Mouse (Mus musculus) urinary bladder, adult 2 months (tissue): Measurements from ENCODE around the gene Flnc. TPM values are rescaled to one million over a fixed set of nuclear protein-coding genes. Genes with fewer than 3 reads are reported as not detected.

Experiments
- DNase-seq: peaks from one replicate; pipeline ENCODE4 v3.0.0; 2022; ENCODE audit warnings: low spot score
- polyA plus RNA-seq: library from polyadenylated mRNA; depleted of rRNA; stranded (reverse); fragments of >200 nt; gene quantifications from 2 replicates; pipeline ENCODE4 v1.2.3, GENCODE M21; 2012

The Flnc gene
- polyA plus RNA-seq, 1 experiment, result 40.8 TPM

DNA sequence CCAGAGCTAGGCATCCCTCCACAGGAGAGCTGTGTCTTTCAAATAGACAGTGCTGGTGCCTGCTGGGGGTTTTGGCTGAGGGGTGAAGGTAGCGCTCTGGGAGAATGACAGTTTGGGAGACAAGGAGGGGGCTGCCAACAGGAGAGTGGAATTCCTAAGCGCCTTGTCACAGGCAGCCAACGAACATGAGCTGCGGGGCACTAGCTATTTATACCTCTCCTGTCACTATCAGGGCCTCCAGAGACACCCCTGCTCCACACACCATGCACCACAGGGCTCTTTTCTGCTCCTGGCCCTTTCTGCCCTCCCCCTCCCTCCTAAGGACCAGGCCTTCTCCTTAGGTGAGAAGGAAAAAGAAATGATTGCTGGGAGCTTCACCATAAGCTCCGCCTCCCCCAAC, 1.6 kb upstream of the Flnc start:
- DNase-seq, result no peak

DNA sequence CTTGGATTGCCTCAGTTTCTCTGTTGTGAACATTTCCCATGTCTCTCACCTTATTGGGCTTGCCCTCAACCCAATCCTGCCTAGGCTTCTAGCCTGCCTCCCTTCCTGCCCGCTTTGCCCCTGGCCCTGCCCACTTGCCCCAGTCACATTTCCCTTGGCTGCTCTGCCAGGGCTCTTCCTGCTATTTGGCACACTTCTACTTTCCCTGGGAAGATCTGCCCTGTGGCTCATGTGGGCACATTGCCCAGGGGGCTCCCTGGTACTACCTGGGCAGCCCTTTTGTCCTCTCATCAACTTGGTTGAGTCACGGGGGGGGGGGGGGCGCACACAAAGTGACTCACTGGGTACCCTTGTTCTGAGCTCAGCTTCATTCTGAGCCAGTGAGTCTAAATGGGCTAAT, 900 bp upstream of the Flnc start:
- DNase-seq, result no peak

DNA sequence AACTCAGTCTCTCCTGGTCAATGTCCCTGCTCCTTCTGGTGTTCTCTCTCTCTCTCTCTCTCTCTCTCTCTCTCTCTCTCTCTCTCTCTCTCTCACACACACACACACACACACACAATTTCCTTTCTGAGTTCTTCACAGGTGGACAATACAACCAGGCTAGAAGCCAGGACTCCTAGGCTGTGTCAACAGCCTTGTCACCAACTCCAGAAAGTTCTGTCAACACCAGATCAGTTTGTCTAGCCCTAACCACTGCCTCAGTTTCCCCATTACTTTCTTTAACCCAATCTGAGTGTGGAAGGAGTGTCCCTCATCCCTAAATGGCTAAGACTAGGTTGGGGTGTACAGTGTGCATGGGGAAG, 399 bp upstream of the Flnc start:
- DNase-seq, result no peak

DNA sequence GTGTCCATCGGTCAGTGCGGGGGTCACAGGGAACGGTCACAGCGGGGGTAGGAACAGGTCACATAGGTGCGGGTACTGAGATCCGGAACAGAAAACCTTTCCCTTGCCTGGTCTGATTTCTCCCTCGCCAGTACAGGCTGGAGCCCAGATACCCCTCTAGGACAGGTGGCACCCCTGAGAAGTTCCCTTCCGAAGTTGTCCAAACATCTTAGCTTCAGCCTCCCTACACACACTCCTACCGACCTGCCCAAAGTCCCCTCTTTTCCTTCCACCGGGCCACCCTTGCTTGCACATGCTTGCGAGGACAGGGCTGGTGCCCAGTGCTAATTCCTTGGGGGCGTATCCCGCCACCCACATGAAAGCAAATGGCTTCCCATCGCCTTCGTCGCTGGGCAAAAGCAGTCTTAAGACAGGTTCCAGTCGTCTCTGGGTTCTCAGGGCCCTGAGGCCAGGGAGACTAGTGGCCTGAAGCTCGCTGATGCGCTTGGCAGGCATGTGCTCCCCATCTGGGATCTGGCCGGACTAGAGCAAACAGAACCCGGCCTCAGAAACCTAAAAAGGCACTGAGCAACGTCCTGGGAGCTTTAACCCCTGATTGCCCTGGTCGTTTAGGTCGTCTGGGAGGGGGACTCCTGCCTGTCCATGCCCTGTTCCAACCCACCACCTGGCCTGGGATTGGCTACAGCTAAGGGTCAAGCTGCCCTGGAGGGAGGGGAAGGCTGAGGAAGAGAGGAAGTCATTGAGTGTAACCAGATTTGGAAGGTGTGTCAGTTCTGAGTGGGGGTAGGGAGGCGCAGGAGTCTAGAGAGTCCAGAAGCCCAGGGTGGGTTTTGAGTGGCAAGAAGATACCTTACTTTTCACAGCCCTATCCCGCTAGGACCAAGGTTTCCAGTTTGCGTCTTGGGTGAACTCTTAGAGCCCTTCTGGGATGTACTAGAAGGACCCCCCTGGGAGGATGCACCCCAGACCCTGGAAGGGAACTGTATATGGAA, 1.0 kb downstream of the Flnc start:
- peak; percentile 27 for DNase-seq

DNA sequence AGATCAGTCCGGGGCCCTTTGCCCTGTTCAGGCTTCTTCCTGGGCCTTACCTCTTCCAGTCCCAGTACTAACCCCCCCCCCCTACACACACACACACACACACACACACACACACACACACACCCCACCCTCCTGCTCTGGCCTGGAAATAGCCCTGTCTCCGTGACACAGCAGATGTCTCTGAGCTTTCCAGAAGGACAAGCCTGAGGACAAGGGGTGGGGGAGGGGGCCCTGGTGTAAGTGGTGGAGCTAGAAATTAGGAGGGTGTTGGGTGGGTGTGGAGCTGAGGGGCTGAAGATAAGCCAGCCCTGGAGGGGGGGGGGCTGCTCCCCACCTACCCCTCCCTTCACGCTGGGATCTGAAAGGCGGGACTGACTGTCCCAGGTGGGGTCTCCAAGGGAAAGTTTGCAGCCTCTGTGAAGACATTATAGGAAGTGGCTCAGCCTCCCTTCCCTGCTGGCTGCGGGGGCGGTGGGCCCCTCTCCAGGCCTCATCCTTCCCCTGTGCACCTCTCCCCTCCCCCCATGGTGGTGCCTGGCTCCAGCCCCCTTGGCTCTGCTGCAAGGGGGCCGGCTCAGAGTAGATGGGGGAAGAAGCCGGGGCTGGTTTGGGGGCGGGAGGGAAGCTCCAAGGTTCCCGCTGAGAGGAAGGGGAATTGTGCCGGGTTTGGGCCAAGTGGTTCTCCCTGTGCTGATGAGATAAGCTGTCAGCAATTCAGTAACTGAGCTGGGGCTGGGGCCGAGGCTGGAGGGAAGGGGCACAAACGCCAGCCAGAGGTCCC, 2.0 kb downstream of the Flnc start:
- DNase-seq, result peak; percentile 26

DNA sequence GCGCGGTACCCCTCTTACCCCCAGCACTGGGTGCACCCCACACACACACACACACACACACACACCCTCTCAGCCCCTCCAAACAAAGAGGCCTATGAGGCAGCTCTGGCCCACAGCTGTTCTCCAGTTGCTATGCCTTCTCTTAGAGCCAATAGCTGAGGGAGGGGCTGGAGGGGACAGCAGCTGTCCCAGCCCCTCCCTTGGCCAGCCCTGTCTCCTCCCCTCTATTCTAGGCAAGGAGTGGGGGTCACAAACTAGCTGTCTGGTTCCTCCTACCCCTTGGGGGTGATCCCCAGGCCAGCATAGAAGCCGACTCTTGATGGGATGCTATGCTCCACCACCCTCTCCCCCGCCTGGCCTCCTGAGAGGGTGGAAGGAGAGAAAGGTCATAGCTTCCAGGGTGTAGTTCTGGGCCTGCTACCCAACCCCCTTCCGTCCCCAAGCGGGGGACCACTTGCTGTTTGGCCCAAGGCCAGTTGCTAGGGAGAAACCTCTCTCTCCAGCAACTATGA, 2.9 kb downstream of the Flnc start:
- DNase-seq, result no peak

DNA sequence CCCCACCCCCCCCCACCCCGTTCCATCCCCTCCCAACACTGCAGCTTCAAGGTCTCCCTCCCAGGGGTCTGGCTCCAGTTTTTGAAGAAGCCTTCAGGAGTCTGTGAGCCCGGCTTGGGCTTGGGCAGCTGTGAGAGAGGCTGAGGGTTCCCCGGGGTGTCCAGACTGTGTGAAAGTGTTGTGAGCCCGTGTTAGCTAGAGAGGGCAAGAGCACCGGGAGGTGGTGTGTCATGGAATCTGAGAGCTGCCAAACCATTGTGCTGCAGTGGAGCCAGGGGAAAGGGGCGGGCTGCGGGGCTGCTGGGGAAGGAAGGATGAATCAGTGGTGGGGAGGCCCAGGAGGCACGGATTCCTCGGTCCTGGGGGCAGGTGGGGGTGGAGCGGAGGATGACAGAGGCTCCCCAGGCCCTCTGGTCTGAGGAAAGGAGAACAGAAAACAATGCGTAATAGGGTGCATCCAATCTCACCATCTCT, 3.4 kb downstream of the Flnc start:
- DNase-seq, result no peak

DNA sequence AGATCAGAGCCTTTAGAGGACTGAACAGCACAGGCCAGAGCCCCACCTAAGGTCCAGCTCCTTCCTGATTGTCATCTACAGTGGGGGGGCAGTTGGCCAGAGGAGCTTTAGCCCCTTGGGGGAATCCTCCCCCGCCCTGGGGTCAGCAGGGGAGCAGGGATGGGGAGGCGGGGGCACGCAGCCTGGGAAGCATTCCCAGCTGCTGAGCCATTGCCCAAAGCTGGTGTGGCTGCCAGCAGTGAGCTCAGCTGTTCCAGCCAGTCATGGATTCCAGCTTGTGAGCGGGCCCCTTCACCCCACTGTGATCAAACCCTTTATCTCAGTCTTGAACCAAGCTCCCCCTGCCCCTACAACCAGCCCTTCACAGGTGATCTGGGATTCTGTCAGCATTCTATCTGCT, 6.2 kb downstream of the Flnc start:
- DNase-seq, result peak; percentile 25

DNA sequence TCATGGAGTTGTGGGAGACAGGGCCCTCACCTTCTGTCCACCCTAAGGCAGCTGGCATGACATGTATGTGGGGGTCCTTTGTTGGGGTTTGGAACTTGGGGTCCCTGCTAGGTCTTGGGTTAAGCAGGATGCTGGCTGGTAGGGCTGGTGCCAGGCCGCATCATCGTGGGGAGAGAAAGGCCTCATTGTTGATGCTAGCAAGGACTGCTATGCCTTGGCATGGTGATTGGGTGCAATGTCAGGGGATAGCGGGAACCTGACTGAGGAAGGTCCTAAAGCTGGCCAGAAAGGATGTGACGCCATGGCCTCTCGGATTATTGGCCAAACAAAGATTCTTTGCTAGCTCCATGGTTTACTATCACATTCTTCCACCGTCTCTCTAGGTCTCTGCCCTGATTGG, 6.7 kb downstream of the Flnc start:
- DNase-seq, result no peak

DNA sequence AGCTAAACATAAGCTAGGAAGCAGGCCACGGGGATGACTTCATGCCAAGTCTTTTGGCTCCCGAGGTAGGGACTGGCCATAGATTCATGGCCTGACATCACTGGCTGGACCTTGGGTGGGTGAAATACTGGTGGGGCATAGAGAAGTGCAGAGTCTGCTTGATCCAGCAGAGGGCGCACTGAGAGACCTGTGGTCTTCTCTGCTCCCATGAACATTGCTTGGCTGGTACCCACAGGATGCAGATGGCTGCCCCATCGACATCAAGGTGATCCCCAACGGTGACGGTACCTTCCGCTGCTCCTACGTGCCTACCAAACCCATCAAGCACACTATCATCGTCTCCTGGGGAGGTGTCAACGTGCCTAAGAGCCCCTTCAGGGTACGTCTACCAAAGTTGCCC, 11.7 kb downstream of the Flnc start:
- no peak for DNase-seq

DNA sequence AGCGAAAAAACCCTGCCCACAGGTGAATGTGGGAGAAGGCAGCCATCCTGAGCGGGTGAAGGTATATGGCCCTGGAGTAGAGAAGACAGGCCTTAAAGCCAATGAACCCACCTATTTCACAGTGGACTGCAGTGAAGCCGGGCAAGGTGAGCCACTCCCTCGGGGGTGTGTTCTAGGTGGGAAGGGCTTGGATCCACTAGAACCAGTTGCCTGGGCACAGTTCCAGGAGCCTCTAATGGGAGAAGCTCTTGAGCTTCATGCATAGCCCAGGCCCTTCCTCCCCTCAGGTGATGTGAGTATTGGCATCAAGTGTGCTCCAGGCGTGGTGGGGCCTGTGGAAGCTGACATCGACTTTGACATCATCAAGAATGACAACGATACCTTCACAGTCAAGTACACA, 12.3 kb downstream of the Flnc start:
- DNase-seq, result no peak

DNA sequence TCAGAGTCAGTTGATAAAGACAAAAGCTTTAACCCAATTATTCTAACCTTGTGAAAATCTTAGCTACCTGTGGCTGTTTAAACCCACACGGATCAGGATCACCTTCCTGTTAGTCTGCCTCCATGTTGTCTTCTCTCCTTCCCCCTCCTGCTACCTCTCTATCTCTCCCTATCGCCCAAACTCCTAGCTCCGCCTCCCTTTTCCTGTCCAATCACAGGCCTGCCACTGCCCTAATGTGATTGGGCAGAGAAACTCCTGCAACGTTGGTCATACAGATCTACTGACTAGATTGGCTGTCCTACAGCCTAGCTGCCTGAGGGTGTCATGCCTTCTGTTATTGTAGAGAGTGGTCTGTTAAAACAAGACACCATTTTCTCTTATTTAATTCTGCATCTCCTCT, 16.8 kb downstream of the Flnc start:
- DNase-seq, result no peak

DNA sequence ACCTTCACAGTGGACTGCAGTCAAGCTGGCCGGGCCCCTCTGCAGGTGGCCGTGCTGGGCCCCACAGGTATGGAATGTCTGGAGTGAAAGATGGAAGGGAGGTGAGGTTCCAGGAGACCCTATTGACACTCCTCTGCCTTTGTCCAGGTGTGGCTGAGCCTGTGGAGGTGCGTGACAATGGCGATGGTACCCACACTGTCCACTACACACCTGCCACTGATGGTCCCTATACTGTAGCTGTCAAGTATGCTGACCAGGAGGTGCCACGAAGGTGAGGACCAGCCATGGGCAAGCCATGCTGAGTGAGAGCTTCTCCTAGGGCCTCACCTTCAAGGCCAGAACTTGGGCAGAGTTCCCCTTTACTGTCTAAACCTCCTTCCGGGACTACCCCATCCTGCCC, 17.6 kb downstream of the Flnc start:
- no peak for DNase-seq

DNA sequence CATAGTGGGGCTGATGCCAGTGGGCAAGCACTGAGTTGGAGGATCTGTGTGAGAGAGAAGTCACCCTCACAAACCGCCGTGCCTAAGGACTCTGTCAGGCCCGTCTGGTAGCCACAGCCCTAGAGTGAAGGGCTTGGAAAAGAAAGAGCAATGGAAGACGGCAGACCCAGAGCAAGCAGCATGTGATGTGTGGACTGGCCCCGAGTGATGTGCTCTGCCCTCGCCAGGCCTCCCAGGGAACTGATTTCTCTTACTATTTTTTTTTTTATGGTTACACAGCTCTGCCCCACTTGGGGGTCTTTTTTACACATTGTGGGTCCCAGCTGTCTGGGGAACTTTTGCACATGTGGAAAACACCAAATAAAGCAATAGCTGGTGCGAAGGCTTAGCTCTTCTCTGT, 28.4 kb downstream of the Flnc start:
- no peak for DNase-seq

DNA sequence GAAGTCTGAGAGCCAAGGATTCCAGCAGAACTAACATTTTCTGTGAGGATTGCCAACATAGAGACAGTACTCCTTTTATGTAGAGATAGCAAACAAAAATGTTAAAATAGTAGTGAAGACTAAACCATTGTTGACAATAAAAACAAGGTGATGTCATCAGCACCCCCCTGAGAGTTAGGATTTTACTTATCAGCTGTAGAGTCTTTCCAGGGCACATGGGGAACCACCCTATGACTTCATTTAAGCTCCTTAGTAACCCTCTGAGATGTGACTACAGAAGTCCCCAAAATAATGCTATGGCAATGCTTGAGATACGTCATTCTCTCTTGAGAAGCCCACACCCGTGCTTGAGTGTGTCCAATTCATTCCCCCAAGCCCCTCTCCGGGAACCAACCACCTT, 30.3 kb downstream of the Flnc start:
- DNase-seq, result no peak

DNA sequence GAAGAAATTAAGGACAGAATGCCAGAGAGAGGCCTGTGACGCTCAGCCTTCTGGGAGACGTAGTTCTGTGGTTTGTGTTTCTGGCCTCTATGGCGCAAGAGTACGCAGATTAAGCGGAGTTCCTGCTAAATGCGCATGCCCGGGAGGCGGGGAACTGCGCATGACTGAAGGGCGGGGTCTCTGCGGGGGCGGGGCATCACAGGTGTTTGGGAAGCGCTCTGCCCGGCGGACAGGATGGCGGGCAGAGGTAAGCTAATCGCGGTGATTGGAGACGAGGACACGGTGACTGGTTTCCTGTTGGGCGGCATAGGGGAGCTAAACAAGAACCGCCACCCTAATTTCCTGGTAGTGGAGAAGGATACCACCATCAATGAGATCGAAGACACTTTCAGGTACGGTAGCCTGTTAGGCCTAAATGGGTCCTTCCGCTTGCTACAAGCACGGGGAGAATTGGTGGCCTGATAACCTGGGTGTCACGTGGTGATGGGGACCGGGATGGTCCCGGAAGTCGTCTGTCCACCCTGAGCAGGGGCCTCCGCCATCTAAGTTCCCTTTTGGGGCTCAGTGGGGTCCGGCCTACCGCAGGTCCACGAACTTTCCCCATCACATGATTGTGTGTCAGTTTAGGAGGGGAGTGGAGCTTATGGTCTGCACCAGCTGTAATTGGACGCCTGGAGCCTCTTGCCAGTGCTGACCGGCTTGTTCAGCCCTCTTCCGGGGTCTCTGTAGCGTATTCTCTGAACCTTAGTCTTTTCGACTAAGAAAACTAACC, 34.7 kb downstream of the Flnc start, which contains the start of gene Atp6v1f:
TSS of gene Atp6v1f (plus strand) at position 136 of the 772 bp plus-strand sequence.
- DNase-seq, result peak; percentile 79

DNA sequence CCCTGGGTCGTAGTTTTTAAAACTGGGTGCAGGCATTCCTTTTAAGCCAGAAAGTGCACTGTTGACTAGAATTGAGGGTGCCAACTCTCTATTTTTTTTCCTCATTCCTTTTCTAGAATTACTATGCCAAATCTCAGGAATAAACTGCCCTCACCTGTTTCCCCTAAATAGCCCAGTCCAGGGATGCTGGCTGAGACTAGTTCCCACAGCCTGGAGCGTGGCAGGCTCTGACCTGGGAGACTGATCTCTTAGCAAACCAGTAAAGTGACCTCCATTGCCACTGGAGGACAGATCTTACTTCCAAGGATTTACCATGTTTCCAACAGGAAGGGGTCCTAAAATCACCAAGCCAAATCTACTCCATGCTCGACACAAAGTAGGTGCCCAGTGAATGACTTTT, 35.8 kb downstream of the Flnc start:
- no peak for DNase-seq

DNA sequence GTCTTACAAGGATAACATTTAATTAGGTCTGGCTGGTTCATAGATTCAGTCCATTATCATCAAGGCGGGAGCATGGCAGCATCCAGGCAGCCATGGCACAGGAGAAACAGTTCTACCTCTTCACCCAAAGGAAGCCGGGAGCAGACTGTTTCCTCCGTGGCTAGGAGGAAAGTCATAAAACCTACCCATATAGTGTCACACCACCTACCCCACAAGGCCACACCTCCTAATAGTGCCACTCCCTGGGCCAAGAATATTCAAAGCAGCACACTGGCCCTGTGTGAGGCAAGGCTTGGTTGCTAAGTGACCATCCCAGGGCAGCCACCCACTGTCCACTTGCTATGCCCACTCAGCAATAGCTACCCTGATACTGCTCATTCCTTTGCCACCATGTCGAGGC, 38.1 kb downstream of the Flnc start, which contains the start of gene Atp6v1fnb:
TSS of gene Atp6v1fnb (plus strand) at position 301 of the 400 bp plus-strand sequence.
- no peak for DNase-seq

DNA sequence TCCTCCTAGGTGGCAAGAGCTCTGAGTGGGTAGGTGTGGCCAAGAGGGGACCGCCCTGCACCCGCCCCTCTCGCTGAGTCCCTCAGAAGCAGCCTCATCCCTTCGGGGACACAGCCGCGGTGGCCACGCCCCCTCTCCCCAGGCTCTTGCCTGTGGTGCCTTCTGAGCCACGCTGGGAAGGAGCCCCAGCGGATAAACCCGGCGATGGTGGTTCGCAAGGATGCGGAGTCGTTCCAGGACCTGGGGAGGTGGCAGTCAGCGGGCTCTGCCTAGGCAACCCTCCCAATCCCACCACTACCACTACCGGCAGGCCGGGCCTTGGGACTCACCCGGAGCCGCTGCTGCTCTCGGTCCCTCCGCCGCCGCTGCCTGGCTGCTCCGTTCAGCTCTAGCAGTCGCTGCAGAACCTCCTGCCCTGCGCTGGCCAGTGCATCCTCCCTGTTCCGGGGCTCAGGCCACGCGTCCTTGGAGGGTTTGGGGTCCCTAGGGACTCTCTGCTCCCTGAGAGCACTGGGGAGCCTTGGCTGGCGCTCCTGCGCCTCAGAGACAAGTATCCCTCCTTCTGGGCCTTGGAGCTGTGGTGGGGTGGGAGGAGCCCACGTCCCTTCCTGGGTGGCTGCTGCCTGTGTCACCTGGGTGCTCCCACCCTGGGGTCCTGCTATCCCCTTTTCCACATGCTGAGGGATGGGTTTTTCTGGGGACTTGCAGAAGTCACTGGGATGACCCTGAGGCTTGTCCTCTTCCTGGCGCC, 41.1 kb downstream of the Flnc start:
- DNase-seq, result peak; percentile 40

DNA sequence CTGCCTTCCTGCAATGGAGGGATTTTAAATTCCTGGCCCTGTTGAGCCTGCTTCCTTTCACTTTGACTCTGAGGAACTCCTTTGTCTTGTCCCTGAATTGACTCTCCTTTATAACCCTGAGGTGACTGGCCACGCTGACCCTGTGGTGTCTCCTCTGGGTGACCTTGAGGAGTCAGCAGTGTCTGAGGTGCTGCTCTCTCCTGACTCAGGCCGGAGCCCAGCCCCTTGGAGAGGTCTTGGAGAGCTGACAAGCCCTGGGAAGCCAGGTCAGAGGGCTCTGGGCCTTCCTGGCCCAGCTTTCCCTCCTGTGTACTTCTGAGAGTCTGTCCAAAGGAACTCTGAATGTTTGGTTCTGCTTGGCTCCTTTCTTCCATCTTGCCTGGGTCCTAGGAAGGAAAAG, 41.7 kb downstream of the Flnc start:
- no peak for DNase-seq

DNA sequence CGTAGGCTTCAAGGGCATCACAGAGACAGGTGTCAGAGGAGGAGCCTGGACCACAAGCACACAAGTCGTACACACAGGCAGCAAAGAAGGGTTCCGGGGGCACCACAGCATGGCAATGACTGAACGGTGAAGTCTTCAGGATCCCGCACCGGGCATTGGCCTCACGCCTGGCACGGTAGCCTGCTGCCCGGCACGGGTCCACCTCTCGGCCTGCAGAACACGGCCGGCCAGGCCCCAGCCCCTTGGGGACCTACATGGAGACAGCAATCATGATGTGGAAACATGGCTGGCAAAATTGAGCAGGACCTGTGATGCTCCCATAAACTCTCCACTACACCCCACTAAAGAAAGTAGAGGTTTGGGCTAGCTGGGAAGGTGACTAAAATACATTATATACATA, 49.6 kb downstream of the Flnc start:
- no peak for DNase-seq
